Mouse (Mus musculus) cerebellum, adult 2 months (tissue): ENCODE measurements around the gene Cyp2g1. TPM values are rescaled to one million over a fixed set of nuclear protein-coding genes. Genes with fewer than 3 reads are reported as not detected.
"Not testable (repeated sequence)": the region's sequence is repeated elsewhere in the genome, so short reads cannot be mapped to it uniquely, and the experiment has no call there.

ENCODE experiments used
- DNase-seq, 2 experiments: peaks; one replicate each; pipeline ENCODE4 v3.0.0; 2021
- H3K27ac ChIP-seq: fragments of 200-500 bp; 2 replicates; pipeline ENCODE4 v1.5.1; 2012; ENCODE audit warnings: low read length, control low read depth, inconsistent platforms; ENCODE audit not compliant: insufficient read depth
- H3K27me3 ChIP-seq: fragments of 200-500 bp; 2 replicates; pipeline ENCODE4 v1.6.1; 2012; ENCODE audit warnings: inconsistent platforms, mild to moderate bottlenecking, low read length, moderate library complexity; ENCODE audit not compliant: control insufficient read depth, insufficient read depth
- H3K4me1 ChIP-seq: fragments of 200-500 bp; 2 replicates; pipeline ENCODE4 v1.6.1; 2011; ENCODE audit warnings: low read length; ENCODE audit not compliant: control insufficient read depth, insufficient read depth
- H3K4me3 ChIP-seq: fragments of 200-500 bp; replicated peaks from 2 replicates; pipeline ENCODE3; 2011; ENCODE audit warnings: mild to moderate bottlenecking, low read depth, low read length, control low read depth; ENCODE audit not compliant: insufficient read depth
- CTCF ChIP-seq: fragments of 200-500 bp; IDR thresholded peaks from 2 replicates; pipeline ENCODE4 v1.5.1; 2011; ENCODE audit warnings: low read depth, mild to moderate bottlenecking, control low read depth, low read length, moderate library complexity, borderline replicate concordance; ENCODE audit not compliant: insufficient read depth
- POLR2A ChIP-seq: fragments of 200-500 bp; IDR thresholded peaks from 2 replicates; pipeline ENCODE4 v1.6.1; 2011; ENCODE audit warnings: low read length, control low read depth, borderline replicate concordance; ENCODE audit not compliant: insufficient read depth
- WGBS: fragments of 180-500 bp; shearing (Covaris S2); methylation state at CpG from one replicate; pipeline ENCODE4 v1.1.7; 2018; 5-methylcytosine and 5-hydroxymethylcytosine counted together
- polyA plus RNA-seq: library from polyadenylated mRNA; depleted of rRNA; stranded (reverse); fragments of >200 nt; gene quantifications from 2 replicates; pipeline ENCODE4 v1.2.3, GENCODE M21; 2012

Cyp2g1 gene
- polyA plus RNA-seq, 1 experiment: not detected

DNA sequence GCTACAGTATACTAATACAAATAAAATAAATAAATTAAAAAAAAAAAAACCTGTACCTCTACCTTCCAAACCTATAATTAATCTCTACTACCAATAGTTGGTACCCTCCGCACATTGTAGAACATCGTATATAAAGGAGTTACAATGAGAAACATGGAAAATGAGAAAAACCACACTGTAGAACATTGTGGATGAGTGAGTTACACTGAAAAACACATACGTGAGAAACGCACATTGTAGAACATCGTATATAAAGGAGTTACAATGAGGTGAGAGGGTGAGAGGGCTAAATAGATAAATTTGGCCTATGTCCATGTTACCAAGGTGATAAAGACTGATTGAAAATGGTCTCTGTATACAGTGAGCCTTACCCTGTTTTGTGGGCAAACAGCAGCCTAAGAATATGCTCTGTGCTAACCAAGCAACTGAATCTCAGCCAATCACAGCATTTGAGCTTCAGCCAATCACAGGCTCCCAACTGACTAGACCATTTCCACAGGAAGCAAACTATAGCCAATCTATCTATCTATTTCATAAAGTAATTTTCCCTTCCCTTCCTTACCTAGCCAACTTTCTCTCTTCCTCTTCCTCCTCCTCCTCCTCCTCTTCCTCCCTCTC lies 28.8 kb upstream of the Cyp2g1 start:
- no peak for TF ChIP-seq POLR2A
- TF ChIP-seq CTCF: no peak
- 78% methylated on average over 5 of the region's 5 CpGs for WGBS
- Histone ChIP-seq H3K27me3 (no peaks in the 10 kb centered on the region; the same call in 1 of the 2 replicates), H3K27ac (no peak overlapping the region), H3K4me3 (no peak overlapping the region), H3K4me1 (no peaks in the 10 kb centered on the region)
- DNase-seq: no peak

- Histone ChIP-seq H3K27me3 (no peaks in the 10 kb centered on the region; the same call in 1 of the 2 replicates), H3K27ac (no peak overlapping the region), H3K4me3 (no peak overlapping the region), H3K4me1 (no peaks in the 10 kb centered on the region)
- DNase-seq: no peak
- WGBS: 3% methylated on average over 11 of the region's 11 CpGs
- TF ChIP-seq POLR2A (no peak), CTCF (no peak)
These were observed 28.2 kb upstream of the Cyp2g1 start for GRCm38 (mm10) chr7:26780510-26780909.

DNA sequence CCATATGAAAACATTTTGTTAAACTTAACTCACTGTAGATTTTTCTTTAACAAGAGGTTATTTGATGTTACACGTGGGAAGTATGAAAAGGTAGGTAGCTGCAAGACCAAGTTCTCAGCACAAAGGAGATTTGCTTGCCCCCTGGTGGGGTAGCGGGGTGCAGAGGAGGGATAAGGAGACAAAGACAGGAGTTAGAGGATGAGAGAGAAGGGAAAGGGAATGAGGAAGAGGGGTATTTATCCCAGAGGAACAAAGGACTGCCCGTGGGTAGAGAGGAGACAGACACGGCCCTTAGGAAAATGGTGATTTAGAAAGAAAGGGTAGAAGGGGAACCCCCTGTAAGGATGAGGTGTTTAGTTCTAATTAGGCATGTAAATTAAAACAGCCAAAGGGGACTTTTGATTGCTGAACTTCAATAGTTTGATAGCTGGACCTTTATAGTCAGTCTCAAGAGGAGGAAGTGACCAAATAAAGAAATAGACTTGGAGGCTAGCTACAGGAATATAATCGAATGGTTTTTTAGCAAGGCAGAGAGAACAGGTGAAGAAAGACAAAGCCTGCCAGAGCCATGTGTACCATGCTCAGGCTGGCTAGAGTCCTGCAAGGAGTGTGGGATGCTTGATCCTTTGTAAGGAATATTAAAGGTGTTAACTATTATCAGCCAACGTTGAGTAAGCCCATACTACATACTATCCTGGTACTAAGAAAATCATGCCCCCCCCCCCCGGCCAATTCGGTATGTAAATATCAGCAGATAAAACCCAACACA lies 27.5 kb upstream of the Cyp2g1 start:
- DNase-seq: no peak
- H3K4me1 ChIP-seq: no peaks in the 10 kb centered on the region
- no peak overlapping the region for H3K4me3 ChIP-seq
- TF ChIP-seq CTCF (no peak), POLR2A (no peak)
- 13% methylated on average over 8 of the region's 8 CpGs for WGBS
- no peak overlapping the region for H3K27ac ChIP-seq
- H3K27me3 ChIP-seq: no peaks in the 10 kb centered on the region; the same call in 1 of the 2 replicates

- H3K4me3 ChIP-seq: no peak overlapping the region
- 10% methylated on average over 5 of the region's 8 CpGs for WGBS
- H3K27me3 ChIP-seq: no peaks in the 10 kb centered on the region; the same call in 1 of the 2 replicates
- TF ChIP-seq POLR2A (no peak), CTCF (no peak)
- no peak overlapping the region for H3K27ac ChIP-seq
- DNase-seq: no peak
- no peaks in the 10 kb centered on the region for H3K4me1 ChIP-seq
These were observed 26.9 kb upstream of the Cyp2g1 start for GRCm38 (mm10) chr7:26781767-26782131.

DNA sequence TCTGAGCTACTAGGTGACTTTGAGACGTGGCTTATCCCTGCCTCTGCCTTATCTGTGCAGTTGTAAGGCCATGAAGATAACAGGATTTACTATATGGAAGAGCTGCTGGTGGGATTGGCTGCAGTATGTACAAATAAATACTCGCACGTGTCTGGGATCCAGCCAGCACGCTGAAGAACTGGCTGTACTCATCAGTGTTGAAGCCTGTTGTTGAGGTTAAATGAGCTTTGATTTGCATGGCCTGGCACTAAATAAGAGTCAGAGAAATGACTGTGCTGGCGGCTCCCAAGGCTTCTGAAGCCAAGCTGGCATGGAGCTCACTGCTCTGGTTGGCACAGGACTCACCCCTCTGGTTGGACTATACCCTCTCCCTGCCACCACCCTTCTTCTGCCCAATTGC lies 25.5 kb upstream of the Cyp2g1 start:
- no peak overlapping the region for H3K27ac ChIP-seq
- no peak for TF ChIP-seq POLR2A
- no peak for TF ChIP-seq CTCF
- H3K4me3 ChIP-seq: no peak overlapping the region
- H3K4me1 ChIP-seq: no peaks in the 10 kb centered on the region
- WGBS: 39% methylated on average over 5 of the region's 5 CpGs
- peak in 1 of 2 experiments; percentile 3 for DNase-seq
- H3K27me3 ChIP-seq: no peaks in the 10 kb centered on the region; the same call in 1 of the 2 replicates

GRCm38 (mm10) chr7:26786013-26786412 lies 22.7 kb upstream of the Cyp2g1 start:
- 53% methylated on average over 1 of the region's 1 CpGs for WGBS
- not testable (repeated sequence) for H3K27ac ChIP-seq, H3K27me3 ChIP-seq, DNase-seq, H3K4me1 ChIP-seq, H3K4me3 ChIP-seq

DNA sequence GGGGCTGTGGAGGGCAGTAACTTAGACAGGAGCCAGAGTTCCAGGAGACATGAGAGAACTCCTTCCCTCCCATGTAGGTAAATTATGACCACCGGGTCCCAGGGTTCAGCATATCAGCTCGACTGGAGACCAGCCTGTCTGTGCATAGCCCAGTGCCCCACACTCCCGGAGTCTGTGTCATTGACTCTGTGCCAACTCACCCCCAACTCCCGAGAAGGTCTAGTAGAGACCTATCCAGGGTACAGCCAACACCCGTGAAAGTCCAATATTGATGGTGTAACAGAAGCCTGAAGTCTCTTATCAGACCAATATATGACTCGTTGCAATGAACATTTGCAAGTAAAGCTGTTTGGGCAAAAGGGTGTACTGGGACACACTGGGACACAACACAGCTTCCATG lies 18.7 kb upstream of the Cyp2g1 start:
- DNase-seq: no peak
- TF ChIP-seq CTCF (no peak), POLR2A (no peak)
- Histone ChIP-seq H3K27ac (no peak overlapping the region), H3K4me3 (no peak overlapping the region), H3K4me1 (no peaks in the 10 kb centered on the region), H3K27me3 (no peaks in the 10 kb centered on the region)
- WGBS: 70% methylated on average over 6 of the region's 6 CpGs

DNA sequence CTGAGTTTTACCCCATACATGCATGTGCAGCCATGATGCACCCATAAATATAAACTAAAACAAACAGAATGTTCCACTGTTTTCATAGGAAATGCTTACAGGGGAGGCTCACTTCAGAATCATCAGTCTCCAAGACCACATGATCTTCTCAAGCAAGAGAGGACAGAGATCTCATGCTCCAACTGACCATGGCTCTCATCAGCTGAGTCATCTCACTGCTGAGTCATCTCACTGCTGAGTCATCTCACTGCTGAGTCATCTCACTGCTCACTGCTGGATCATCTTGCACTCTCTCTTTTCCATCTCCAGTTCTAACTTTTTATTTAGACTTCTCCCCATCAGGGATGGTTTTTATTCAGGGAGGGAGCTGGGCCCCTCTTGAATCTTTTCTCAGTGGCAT lies 8.6 kb upstream of the Cyp2g1 start:
- no peaks in the 10 kb centered on the region for H3K27me3 ChIP-seq
- no peak for TF ChIP-seq POLR2A
- TF ChIP-seq CTCF: no peak
- H3K27ac ChIP-seq: no peak overlapping the region
- no peaks in the 10 kb centered on the region for H3K4me1 ChIP-seq
- H3K4me3 ChIP-seq: no peak overlapping the region
- no peak for DNase-seq
